Mouse (Mus musculus): ENCODE measurements around the gene Dad1.

Gene Dad1

DNA sequence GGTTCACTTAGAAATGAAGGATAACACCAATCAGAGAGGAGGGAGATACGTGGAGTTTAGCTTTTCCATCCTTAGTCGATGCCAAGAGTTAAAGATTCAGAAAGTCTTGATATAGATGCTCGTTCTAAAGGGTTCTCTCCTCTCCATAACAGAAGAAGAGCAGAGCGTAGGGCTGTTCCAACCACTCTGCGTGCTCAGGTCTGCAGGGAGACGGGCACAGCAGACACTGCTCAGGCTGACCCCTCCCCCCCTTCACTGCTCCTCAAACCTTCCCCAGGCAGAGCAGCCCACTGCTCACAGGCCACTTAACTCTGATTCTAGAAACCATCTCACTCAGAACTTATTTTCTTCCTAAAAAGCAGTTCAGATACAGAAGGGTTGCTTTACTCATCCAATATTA is 45.2 kb downstream of the Dad1 start:
- in situ Hi-C loops (cut with MseI, MboI), result no loop called here

GRCm38 (mm10) chr14:54207924-54208323 is 46.0 kb downstream of the Dad1 start:
- in situ Hi-C loops (cut with MseI, MboI), result no loop called here

GRCm38 (mm10) chr14:54206750-54207550 is 47.0 kb downstream of the Dad1 start:
- in situ Hi-C loops (cut with MseI, MboI), result no loop called here

DNA sequence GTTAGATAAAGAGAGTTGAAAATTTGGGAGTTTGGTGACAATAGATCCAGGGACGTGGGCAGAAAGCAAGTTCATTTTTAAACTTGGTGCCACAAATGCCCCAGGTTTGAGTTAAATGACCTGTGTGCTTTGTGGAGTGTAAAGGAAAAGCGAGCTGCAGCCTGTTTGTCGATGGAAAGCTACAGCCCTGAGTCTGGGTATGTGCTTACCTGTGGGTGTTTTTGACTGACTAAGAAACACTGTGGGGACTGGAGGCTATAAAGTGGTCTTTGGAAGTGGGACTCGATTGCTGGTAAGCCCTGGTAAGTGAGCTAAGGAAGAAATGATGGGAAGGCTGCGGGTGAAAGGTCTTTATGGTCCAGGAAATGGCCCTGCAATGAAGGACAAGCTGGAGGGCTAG is 47.6 kb downstream of the Dad1 start:
- in situ Hi-C loops (cut with MseI, MboI), result no loop called here

DNA sequence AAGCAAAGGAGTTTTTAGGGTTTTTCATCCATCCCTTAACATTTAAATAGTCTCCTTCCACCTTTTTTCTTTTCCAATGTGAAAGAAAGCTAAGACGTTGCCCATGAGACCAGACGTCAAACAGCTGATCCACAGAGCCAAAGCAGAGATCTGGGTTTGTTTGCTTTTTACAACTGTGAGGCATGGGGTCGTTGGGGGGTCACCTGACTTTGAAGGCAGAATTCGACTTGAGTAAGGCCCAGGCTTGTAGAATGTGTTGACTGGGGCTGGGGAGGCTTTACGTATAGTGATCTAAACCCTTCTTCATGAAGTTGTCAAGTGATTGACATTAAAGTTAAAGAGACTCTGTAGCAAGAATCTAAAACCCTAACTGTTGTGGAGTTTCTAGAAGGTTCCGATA is 48.0 kb downstream of the Dad1 start:
- in situ Hi-C loops (cut with MseI, MboI), result no loop called here

GRCm38 (mm10) chr14:54204786-54205185 is 49.1 kb downstream of the Dad1 start:
- in situ Hi-C loops (cut with MseI, MboI), result no loop called here

- in situ Hi-C loops (cut with MseI, MboI), result no loop called here
Measured at GRCm38 (mm10) chr14:54204311-54204710, 49.6 kb downstream of the Dad1 start.

DNA sequence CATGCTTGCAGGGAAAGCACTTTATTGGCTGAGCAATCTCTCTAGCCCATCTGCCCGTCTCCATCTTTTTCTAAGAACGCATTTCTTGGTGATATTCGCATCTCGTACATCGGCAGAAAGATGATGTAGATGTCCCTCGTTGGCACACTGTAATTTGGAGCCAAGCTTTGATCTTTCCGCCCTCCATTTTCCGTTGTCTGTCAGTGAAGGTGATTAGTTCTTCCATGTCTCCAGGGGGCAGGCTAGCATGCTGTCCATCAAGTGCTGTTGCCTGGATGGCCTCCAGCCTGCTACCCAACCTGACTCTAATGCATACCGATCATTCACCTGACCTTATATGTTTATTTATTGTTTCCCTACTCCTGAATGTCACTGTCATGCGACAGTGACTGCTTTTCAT is 50.1 kb downstream of the Dad1 start:
- in situ Hi-C loops (cut with MseI, MboI), result no loop called here

GRCm38 (mm10) chr14:54203207-54203606 is 50.7 kb downstream of the Dad1 start:
- in situ Hi-C loops (cut with MseI, MboI), result no loop called here

DNA sequence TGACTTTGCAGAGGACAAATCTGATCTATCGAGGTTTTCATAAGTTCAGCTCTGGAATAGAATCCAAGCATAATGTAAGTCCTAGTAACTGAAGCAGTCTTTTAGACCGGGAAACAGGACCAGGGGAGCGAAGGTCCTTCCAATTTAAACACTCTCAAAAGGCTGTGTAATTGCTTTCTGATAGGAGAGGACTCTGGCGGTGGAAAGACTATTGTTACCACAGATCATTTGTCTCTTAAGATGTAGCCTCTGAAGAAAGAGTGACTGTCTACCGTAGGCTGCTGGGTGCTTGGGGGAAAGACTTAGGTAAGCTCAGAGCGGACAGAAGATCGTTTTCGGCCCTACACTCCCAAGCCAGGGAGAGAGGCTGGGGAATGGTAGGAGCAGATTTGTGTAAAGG is 53.5 kb downstream of the Dad1 start:
- in situ Hi-C loops (cut with MseI, MboI), result no loop called here

GRCm38 (mm10) chr14:54199662-54200061 is 54.2 kb downstream of the Dad1 start:
- in situ Hi-C loops (cut with MseI, MboI), result no loop called here

DNA sequence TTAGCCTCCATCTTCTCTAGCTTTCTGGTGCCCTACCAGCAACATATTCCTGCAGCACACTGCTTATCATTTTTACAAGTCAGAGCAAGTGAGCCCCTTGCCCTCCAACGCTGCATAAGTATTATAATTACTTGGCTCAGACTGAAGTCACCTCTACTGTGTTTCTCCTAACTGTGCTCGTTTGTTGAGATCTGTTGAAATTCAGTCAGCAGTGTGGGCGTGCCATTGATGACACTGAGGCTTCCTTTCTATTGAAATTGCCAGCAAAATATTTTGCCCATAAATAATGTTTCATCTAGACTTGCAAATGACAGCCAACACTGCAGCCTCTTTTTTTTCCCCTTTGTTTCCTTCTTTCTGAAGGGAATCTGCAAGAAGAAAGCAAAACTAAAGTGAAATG is 56.2 kb downstream of the Dad1 start:
- in situ Hi-C loops (cut with MseI, MboI), result no loop called here

GRCm38 (mm10) chr14:54195838-54196423 is 58.0 kb downstream of the Dad1 start:
- in situ Hi-C loops (cut with MseI, MboI), result no loop called here

- in situ Hi-C loops (cut with MseI, MboI), result no loop called here
Measured at GRCm38 (mm10) chr14:54193354-54194133, 60.4 kb downstream of the Dad1 start.

GRCm38 (mm10) chr14:54192462-54192847 is 61.4 kb downstream of the Dad1 start:
- in situ Hi-C loops (cut with MseI, MboI), result no loop called here

GRCm38 (mm10) chr14:54191594-54192461 is 62.1 kb downstream of the Dad1 start:
- in situ Hi-C loops (cut with MseI, MboI), result no loop called here

DNA sequence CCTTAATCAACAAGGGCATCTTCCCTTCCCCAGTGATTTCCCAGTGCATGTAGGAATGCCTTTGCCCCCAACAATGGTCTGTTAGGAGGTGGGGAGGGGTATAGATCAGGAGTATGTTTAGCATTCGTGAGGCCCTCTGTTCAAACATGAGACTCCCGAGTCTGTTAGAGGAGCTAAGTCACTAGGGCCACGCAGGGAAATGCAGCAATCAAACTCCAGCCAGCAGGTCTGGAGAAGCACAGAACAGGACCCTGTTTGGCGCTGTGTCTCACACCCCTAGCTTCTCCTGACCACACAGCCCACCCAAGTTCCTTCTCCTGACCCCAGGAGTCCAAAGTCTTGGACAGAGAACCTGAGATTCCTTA is 62.9 kb downstream of the Dad1 start:
- in situ Hi-C loops (cut with MseI, MboI), result no loop called here

- in situ Hi-C loops (cut with MseI, MboI), result no loop called here
Measured at GRCm38 (mm10) chr14:54190305-54191025, 63.4 kb downstream of the Dad1 start.

- in situ Hi-C loops (cut with MseI, MboI), result no loop called here
Measured at GRCm38 (mm10) chr14:54189255-54189654, 64.6 kb downstream of the Dad1 start.

GRCm38 (mm10) chr14:54187211-54187610 is 66.7 kb downstream of the Dad1 start:
- in situ Hi-C loops (cut with MseI, MboI), result no loop called here
